Mouse (Mus musculus) embryonic facial prominence, embryonic 12.5 days (tissue): ENCODE measurements around the gene Zfp341. TPM values are rescaled to one million over a fixed set of nuclear protein-coding genes. Genes with fewer than 3 reads are reported as not detected.

Source experiments
- ATAC-seq: fragments of 200-750 bp; cut with Nextera tagmentation; 2 replicates; pipeline ENCODE4 v1.8.0; 2017; ENCODE audit not compliant: insufficient number of reproducible peaks, insufficient read depth, low FRiP score, low TSS enrichment
- H3K27ac ChIP-seq: fragments of 300-500 bp; sonication (generic); 2 replicates; pipeline ENCODE4 v1.5.1; 2016; ENCODE audit warnings: mild to moderate bottlenecking
- H3K27me3 ChIP-seq: fragments of 300-500 bp; sonication (generic); 2 replicates; pipeline ENCODE4 v1.6.1; 2016; ENCODE audit warnings: mild to moderate bottlenecking, moderate library complexity
- H3K36me3 ChIP-seq: fragments of 300-500 bp; sonication (generic); 2 replicates; pipeline ENCODE4 v1.6.1; 2016; ENCODE audit warnings: mild to moderate bottlenecking
- H3K4me1 ChIP-seq: fragments of 300-500 bp; sonication (generic); 2 replicates; pipeline ENCODE4 v1.6.1; 2016
- H3K4me2 ChIP-seq: fragments of 300-500 bp; sonication (generic); replicated peaks from 2 replicates; pipeline ENCODE4 v1.6.1; 2016; ENCODE audit warnings: mild to moderate bottlenecking, moderate library complexity
- H3K4me3 ChIP-seq: fragments of 300-500 bp; sonication (generic); 2 replicates; pipeline ENCODE4 v1.5.1; 2016; ENCODE audit warnings: mild to moderate bottlenecking
- H3K9ac ChIP-seq: fragments of 300-500 bp; sonication (generic); 2 replicates; pipeline ENCODE4 v1.6.1; 2016; ENCODE audit warnings: mild to moderate bottlenecking, moderate library complexity
- H3K9me3 ChIP-seq: fragments of 300-500 bp; sonication (generic); 2 replicates; pipeline ENCODE4 v1.6.1; 2016; ENCODE audit warnings: mild to moderate bottlenecking, moderate library complexity
- WGBS: fragments of 180-500 bp; shearing (Covaris S2); methylation state at CpG from one replicate; pipeline ENCODE4 v1.1.7; 2016; 5-methylcytosine and 5-hydroxymethylcytosine counted together
- polyA plus RNA-seq: library from polyadenylated mRNA; unstranded; fragments of >200 nt; fragmentation: Nextera tagmentation; extraction: Ambion mirVana; gene quantifications from 2 replicates; pipeline ENCODE4 v1.2.1, GENCODE M21; 2016

Zfp341 gene
- polyA plus RNA-seq, 1 experiment from 2014 or later = 1.7 TPM

- no peak for ATAC-seq
- H3K9me3 ChIP-seq = no peaks in the 10 kb centered on the region
These were observed 41.1 kb upstream of the Zfp341 start for GRCm38 (mm10) chr2:154571976-154572375.

GRCm38 (mm10) chr2:154572996-154573395 lies 40.1 kb upstream of the Zfp341 start:
- Histone ChIP-seq H3K27me3 (no peaks in the 10 kb centered on the region), H3K9me3 (no peaks in the 10 kb centered on the region), H3K27ac (no peak overlapping the region), H3K4me3 (no peak overlapping the region), H3K9ac (no peak overlapping the region), H3K4me1 (peaks cover 19% of the 10 kb centered on the region), H3K36me3 (no peaks in the 10 kb centered on the region), H3K4me2 (no peak overlapping the region)
- no peak for ATAC-seq
- 84% methylated on average over 3 of the region's 3 CpGs for WGBS

More at GRCm38 (mm10) chr2:154571976-154572375, 41.1 kb upstream of the Zfp341 start:
- Histone ChIP-seq H3K27me3 (no peaks in the 10 kb centered on the region), H3K4me3 (no peak overlapping the region), H3K27ac (no peak overlapping the region), H3K4me2 (no peak overlapping the region), H3K4me1 (peaks cover 24% of the 10 kb centered on the region), H3K9ac (no peak overlapping the region), H3K36me3 (no peaks in the 10 kb centered on the region)
- WGBS = 67% methylated on average over 8 of the region's 8 CpGs

- no peak for ATAC-seq
- no peak overlapping the region for H3K4me3 ChIP-seq
These were observed 38.8 kb upstream of the Zfp341 start for GRCm38 (mm10) chr2:154574271-154574670.

GRCm38 (mm10) chr2:154576876-154577743 lies 36.0 kb upstream of the Zfp341 start:
- Histone ChIP-seq H3K4me2 (no peak overlapping the region), H3K27ac (no peak overlapping the region), H3K4me1 (peaks cover 8% of the 10 kb centered on the region; the same call in 1 of the 2 replicates), H3K9ac (no peak overlapping the region; the same call in 1 of the 2 replicates), H3K27me3 (no peaks in the 10 kb centered on the region), H3K4me3 (no peak overlapping the region), H3K9me3 (no peaks in the 10 kb centered on the region), H3K36me3 (no peaks in the 10 kb centered on the region)
- ATAC-seq = 0 out of 2 replicates have a peak, but pooled peaks have one; percentile 31
- 39% methylated on average over 12 of the region's 12 CpGs for WGBS

More at GRCm38 (mm10) chr2:154574271-154574670, 38.8 kb upstream of the Zfp341 start:
- H3K9ac ChIP-seq = no peak overlapping the region
- H3K9me3 ChIP-seq = no peaks in the 10 kb centered on the region
- H3K4me1 ChIP-seq = peaks cover 8% of the 10 kb centered on the region; the same call in 1 of the 2 replicates
- 56% methylated on average over 7 of the region's 7 CpGs for WGBS
- no peak overlapping the region for H3K27ac ChIP-seq
- no peaks in the 10 kb centered on the region for H3K36me3 ChIP-seq
- no peak overlapping the region for H3K4me2 ChIP-seq
- no peaks in the 10 kb centered on the region for H3K27me3 ChIP-seq

DNA sequence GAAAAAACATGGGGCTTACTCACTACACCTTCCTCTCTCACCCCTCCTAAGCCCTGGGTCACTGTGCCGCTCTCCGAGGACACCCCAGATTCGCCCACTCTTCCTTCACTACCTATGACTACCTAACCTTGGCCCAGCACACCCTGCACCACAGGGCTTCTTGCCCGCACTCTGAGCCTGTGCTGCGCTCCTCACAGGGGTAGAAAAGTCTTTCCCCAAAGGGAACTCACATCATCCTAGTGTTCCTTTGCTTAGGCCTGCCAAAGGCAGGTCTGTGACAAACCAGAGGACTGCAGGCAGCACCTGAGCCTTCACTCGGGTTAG lies 35.4 kb upstream of the Zfp341 start:
- H3K36me3 ChIP-seq = no peaks in the 10 kb centered on the region
- WGBS = 78% methylated on average over 6 of the region's 6 CpGs
- peaks cover 8% of the 10 kb centered on the region; the same call in 1 of the 2 replicates for H3K4me1 ChIP-seq
- 0 out of 2 replicates have a peak, but pooled peaks have one; percentile 38 for ATAC-seq
- H3K9ac ChIP-seq = no peak overlapping the region
- no peak overlapping the region for H3K4me3 ChIP-seq
- H3K27me3 ChIP-seq = no peaks in the 10 kb centered on the region
- H3K27ac ChIP-seq = no peak overlapping the region
- H3K4me2 ChIP-seq = no peak overlapping the region
- no peaks in the 10 kb centered on the region for H3K9me3 ChIP-seq

DNA sequence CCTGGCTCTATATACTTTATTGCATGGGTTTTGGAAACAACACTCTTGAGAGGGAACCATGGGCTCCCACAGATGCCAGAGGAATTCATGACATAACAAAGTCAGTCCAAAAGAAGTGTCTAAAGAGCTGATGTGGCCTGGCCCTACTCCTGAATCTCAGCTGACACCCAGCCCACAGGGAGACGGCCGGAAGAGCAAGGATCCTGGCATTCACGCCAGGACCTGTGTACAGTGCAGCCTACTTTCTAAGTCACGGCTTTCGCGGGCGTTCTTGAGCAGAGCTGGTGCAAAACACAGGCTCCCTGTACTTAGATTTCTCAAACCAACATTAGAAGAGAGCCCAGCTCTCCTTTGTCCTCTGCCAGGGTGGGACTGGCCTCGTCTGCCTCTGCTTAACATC lies 32.5 kb upstream of the Zfp341 start:
- Histone ChIP-seq H3K9ac (no peak overlapping the region), H3K27ac (no peak overlapping the region), H3K4me2 (no peak overlapping the region), H3K4me3 (no peak overlapping the region), H3K9me3 (no peaks in the 10 kb centered on the region), H3K36me3 (no peaks in the 10 kb centered on the region), H3K4me1 (peaks cover 20% of the 10 kb centered on the region; the same call in 1 of the 2 replicates), H3K27me3 (no peaks in the 10 kb centered on the region)
- 82% methylated on average over 8 of the region's 8 CpGs for WGBS
- ATAC-seq = no peak

DNA sequence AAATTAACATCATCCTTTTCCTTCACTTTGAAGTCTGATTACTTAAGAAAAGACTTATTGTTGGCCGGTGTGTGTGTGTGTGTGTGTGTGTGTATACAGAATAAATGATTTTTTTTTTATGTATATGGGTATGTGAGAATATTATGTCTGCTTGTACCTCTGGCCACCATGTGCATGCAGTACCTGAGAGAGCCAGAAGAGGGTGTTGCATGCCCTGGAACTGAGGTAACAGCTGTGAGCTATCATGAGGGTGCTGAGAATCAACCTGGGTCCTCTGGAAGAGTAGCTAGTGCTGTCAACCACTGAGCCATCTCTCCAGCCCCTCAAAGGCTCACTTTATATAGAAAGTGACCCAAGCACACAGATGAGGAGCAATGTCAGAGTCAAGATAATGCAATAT lies 31.7 kb upstream of the Zfp341 start:
- H3K4me1 ChIP-seq = peaks cover 23% of the 10 kb centered on the region; the same call in 1 of the 2 replicates
- no peaks in the 10 kb centered on the region for H3K36me3 ChIP-seq
- H3K9me3 ChIP-seq = no peaks in the 10 kb centered on the region
- no peak overlapping the region for H3K4me2 ChIP-seq
- WGBS = 90% methylated on average over 1 of the region's 1 CpGs
- no peak overlapping the region for H3K9ac ChIP-seq
- H3K27me3 ChIP-seq = no peaks in the 10 kb centered on the region
- H3K27ac ChIP-seq = no peak overlapping the region
- ATAC-seq = no peak
- H3K4me3 ChIP-seq = no peak overlapping the region

DNA sequence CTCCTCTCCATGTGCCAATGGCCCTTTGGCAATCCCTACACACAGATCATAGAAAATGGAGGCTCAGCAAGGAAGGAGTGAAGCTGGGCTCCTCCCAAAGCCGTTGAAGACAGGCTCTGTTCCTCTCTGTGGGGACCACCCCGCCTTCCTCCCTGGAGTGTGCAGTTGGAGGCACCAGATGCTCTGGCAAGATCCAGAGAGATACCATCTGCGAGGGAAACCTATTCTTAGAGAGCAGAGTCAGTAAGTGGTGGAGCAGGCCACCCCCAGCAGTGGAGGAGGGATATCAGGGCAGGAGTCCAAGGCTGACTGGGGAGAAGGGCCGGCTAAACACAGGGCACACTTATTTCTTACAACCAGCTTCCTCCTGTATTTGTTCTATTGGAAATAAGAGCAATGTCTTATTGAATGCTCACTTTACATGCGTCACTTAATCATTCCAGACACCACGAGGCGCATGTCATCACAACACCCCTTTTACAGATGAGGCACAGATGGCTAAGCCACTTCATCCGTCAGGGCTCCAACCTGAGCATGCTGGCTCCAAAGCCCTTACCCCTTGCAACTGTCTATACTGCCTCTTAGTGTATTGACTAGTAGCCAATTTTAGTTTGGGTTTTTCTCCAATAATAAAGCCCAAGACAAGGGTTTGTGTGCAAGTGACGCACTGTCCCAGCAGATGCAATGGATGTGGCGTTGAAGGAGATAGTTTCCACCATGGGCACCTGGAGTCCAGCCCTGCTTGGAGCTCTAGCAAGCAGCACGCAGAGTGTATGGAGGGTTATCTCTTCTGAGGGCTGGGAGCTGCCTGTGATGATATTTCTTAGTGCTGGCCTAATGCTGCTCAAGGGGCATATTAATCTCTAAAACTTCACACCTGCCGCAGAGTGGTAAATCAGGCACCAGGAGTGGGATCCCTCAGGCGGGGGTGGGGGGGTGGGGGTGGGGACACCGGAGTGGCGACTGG lies 28.9 kb upstream of the Zfp341 start:
- WGBS = 68% methylated on average over 15 of the region's 15 CpGs
- H3K4me1 ChIP-seq = peaks cover 15% of the 10 kb centered on the region; the same call in 1 of the 2 replicates
- H3K4me3 ChIP-seq = no peak overlapping the region
- no peaks in the 10 kb centered on the region for H3K9me3 ChIP-seq
- peak overlapping the region; percentile 30; the same call in 1 of the 2 replicates for H3K27ac ChIP-seq
- H3K36me3 ChIP-seq = peaks cover 5% of the 10 kb centered on the region
- peak; percentile 42; the same call in 1 of the 2 replicates for ATAC-seq
- no peak overlapping the region for H3K4me2 ChIP-seq
- H3K9ac ChIP-seq = no peak overlapping the region
- no peaks in the 10 kb centered on the region for H3K27me3 ChIP-seq

GRCm38 (mm10) chr2:154584931-154585601 lies 28.0 kb upstream of the Zfp341 start:
- no peak for ATAC-seq
- Histone ChIP-seq H3K36me3 (peaks cover 5% of the 10 kb centered on the region), H3K27me3 (no peaks in the 10 kb centered on the region), H3K4me1 (peaks cover 15% of the 10 kb centered on the region; the same call in 1 of the 2 replicates), H3K9ac (no peak overlapping the region), H3K4me3 (no peak overlapping the region), H3K27ac (no peak overlapping the region), H3K9me3 (no peaks in the 10 kb centered on the region), H3K4me2 (no peak overlapping the region)
- WGBS = 72% methylated on average over 17 of the region's 17 CpGs

DNA sequence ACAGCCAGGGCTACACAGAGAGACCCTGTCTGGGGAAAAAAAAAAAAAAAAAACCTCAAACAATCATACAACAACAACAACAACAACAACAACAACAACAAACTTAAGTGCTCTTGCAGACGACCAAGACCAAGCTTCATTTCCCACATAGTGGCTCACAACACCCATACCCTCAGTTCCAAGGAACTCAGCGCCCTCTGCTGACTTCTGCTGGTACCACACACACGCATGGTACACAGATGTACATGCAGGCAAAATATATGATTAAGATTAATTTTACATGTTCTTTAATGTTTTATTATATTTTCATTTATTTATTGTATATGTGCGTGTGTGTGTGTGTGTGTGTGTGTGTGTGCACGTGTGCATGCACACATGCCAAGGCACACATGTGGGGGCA lies 26.7 kb upstream of the Zfp341 start:
- no peak for ATAC-seq
- Histone ChIP-seq H3K4me1 (peaks cover 15% of the 10 kb centered on the region; the same call in 1 of the 2 replicates), H3K36me3 (peaks cover 5% of the 10 kb centered on the region), H3K27me3 (no peaks in the 10 kb centered on the region), H3K9me3 (no peaks in the 10 kb centered on the region), H3K27ac (no peak overlapping the region), H3K4me2 (no peak overlapping the region), H3K9ac (no peak overlapping the region), H3K4me3 (no peak overlapping the region)
- 70% methylated on average over 5 of the region's 5 CpGs for WGBS

- no peaks in the 10 kb centered on the region for H3K9me3 ChIP-seq
- peaks cover 5% of the 10 kb centered on the region for H3K36me3 ChIP-seq
- H3K9ac ChIP-seq = no peak overlapping the region
- WGBS = 84% methylated on average over 4 of the region's 4 CpGs
- no peak overlapping the region for H3K27ac ChIP-seq
- ATAC-seq = no peak
- peaks cover 12% of the 10 kb centered on the region; the same call in 1 of the 2 replicates for H3K4me1 ChIP-seq
- H3K4me3 ChIP-seq = no peak overlapping the region
- no peaks in the 10 kb centered on the region for H3K27me3 ChIP-seq
- H3K4me2 ChIP-seq = no peak overlapping the region
These were observed 24.0 kb upstream of the Zfp341 start for GRCm38 (mm10) chr2:154589051-154589450.
